Mouse (Mus musculus): ENCODE data around the gene Zfp346. TPM values are rescaled to one million over a fixed set of nuclear protein-coding genes. Genes with fewer than 3 reads are reported as not detected.

The Zfp346 gene
- 31.3 TPM for total RNA-seq (2023)

DNA sequence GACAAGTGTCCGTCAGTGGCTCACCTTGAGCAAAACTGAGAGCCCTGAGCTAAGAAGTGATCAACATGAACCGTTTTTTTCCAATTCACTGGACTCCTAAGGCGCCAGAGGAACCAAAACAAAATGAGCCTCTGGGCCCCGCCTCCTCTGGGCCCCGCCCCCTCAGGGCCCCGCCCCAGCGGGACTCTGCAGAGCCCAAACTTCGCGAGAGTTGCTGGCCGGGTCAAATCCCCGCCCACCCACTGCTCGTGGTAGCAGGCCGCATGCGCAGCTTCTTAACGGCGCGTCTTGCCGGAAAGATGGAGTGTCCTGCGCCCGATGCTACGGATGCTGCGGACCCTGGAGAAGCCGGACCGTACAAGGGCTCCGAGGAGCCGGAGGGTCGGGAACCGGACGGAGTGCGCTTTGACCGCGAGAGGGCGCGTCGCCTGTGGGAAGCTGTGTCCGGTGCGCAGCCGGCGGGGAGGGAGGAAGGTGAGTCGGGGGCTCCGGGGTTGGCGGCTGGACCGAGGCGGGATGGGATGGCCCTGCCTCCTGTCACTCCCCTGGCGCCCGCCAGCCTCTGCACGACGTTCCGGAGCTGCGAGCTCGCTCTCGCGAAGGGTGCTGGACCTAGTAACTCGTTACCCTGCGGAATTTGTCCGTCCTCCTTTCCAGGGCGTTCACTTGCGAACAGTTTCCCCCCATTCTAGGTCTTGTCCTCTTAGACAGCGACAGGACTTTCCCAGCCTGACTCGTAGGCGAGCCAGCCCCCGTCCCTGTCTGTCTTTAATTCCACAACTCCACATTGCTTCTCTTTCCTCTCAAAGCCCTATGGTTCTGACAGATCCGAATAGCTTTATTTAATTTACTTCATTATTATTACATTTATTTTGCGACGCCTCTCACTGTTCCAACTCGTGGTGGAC, at the start of gene Zfp346:
Gene Zfp346, plus strand, starts transcription at position 267 of the 908 bp plus-strand sequence.

GRCm38 (mm10) chr13:55099726-55100478, 5.2 kb upstream of the Zfp346 start, which contains the start of gene Uimc1:
Uimc1 (minus strand) TSS chr13:55100300.

DNA sequence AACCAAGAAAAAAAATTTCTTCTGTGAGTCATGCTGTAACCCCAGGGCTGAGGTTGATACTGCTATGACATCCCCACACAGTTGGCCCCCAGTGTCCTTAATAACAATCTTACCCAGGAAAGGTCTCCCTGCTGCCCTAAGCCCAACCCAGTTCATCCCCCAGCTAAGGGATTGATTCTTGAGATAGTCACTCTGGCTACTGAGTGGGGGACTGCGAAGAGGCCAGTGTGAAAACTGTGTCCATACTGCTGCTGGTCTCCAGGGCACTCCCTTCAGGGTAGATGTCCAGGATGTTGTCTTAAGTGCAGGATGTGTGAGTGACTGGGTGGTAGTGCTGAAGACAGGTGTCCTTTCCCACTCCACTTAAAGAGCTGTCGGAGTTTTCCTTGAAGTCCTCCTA, 28.3 kb downstream of the Zfp346 start, which contains the start of gene Gm17617:
Gene Gm17617, minus strand, starts transcription at position 101 of the 400 bp plus-strand sequence.

GRCm38 (mm10) chr13:55152621-55153415, 47.7 kb downstream of the Zfp346 start, which contains the start of gene Fgfr4:
Fgfr4 (plus strand) TSS chr13:55152640.

Other genes starting within 250 kb of the Zfp346 start
- gene Unc5a, start 155.9 kb upstream of the Zfp346 start, total RNA-seq (2023): 2.8 TPM
- gene Hk3, start 83.9 kb upstream of the Zfp346 start, total RNA-seq (2023): 3.0 TPM
- gene Uimc1, start 5.0 kb upstream of the Zfp346 start, total RNA-seq (2023): 76.4 TPM
- not detected for gene Gm17617, start 28.2 kb downstream of the Zfp346 start, total RNA-seq (2023)
- gene Fgfr4, start 47.3 kb downstream of the Zfp346 start, total RNA-seq (2023): not detected
- 171 TPM for gene Nsd1, start 104.5 kb downstream of the Zfp346 start, total RNA-seq (2023)
- gene Prelid1, start 215.2 kb downstream of the Zfp346 start, total RNA-seq (2023): 144 TPM
- 58.4 TPM for gene Rab24, start 216.6 kb downstream of the Zfp346 start, total RNA-seq (2023)
- 0.82 TPM for gene Mxd3, start 224.5 kb downstream of the Zfp346 start, total RNA-seq (2023)

All from CD4-positive naive resting alpha-beta T cell, adult 76 days (primary cell).